Comparison of ENCODE assay signal across 27 mouse cellular contexts in genomic region chr1:82409271-82409670, GRCm38 (mm10).
"Had no signal": no experiment of that assay in that cellular context is flagged by ENCODE, and none has a peak within 500 bp of the region (broad histone marks: within the 10 kb centered on the region; RNA-seq: fewer than 3 reads in every experiment).

No protein-coding gene starts in this region.

- H3K36me3 ChIP-seq: heart, embryonic 13.5 days; heart, embryonic 15.5 days; intestine, embryonic 15.5 days; limb, embryonic 10.5 days; limb, embryonic 12.5 days; liver, embryonic 13.5 days; liver, embryonic 15.5 days had no signal

- H3K9ac ChIP-seq: heart, embryonic 13.5 days; heart, embryonic 15.5 days; hindbrain, embryonic 14.5 days; intestine, embryonic 15.5 days; limb, embryonic 12.5 days; liver, embryonic 13.5 days; liver, embryonic 15.5 days had no signal

- ATAC-seq: hindbrain, embryonic 16.5 days; inflammation-experienced regulatory T-cells, adult 6 months; intestine, embryonic 15.5 days; intestine, postnatal 0 days had no signal

- H3K4me1 ChIP-seq: liver, embryonic 13.5 days; liver, embryonic 15.5 days had no signal

- H3K4me3 ChIP-seq: gastrocnemius, adult 2 months; heart, adult 2 months; heart, embryonic 13.5 days; heart, embryonic 15.5 days; intestine, embryonic 15.5 days; layer of hippocampus, adult 2 months; left cerebral cortex, adult 2 months; limb, embryonic 10.5 days; limb, embryonic 12.5 days; liver, embryonic 13.5 days; liver, embryonic 15.5 days had no signal

- H3K9me3 ChIP-seq: heart, embryonic 13.5 days; heart, embryonic 15.5 days; intestine, embryonic 15.5 days; limb, embryonic 10.5 days; limb, embryonic 12.5 days; liver, embryonic 13.5 days; liver, embryonic 15.5 days had no signal

- H3K4me2 ChIP-seq: heart, embryonic 11.5 days; heart, embryonic 13.5 days; heart, embryonic 15.5 days; hindbrain, embryonic 14.5 days; intestine, embryonic 15.5 days; limb, embryonic 12.5 days; liver, embryonic 11.5 days; liver, embryonic 13.5 days; liver, embryonic 15.5 days had no signal

- H3K27me3 ChIP-seq: heart, embryonic 13.5 days; heart, embryonic 15.5 days; intestine, embryonic 15.5 days; limb, embryonic 12.5 days; liver, embryonic 13.5 days; liver, embryonic 15.5 days had no signal

- DNase-seq: gastrocnemius, adult 2 months; gastrocnemius, postnatal 10 days; gastrocnemius, postnatal 25 days; heart, adult 2 months; heart, postnatal 14 days; heart, postnatal 36 days; kidney, adult 18-20 months; kidney, adult 8-10 months; kidney, postnatal 10 days; kidney, postnatal 25 days; kidney, postnatal 4 days; liver; liver, embryonic 13.5 days had no signal

- H3K27ac ChIP-seq: gastrocnemius, adult 2 months; heart, adult 2 months; heart, embryonic 13.5 days; heart, embryonic 15.5 days; hindbrain, embryonic 14.5 days; intestine, embryonic 15.5 days; layer of hippocampus, adult 2 months; left cerebral cortex, adult 2 months; limb, embryonic 10.5 days; limb, embryonic 12.5 days; liver, embryonic 13.5 days; liver, embryonic 15.5 days had no signal
